Mouse (Mus musculus) 416B (cell line): ENCODE measurements around the gene Rnf41.

ENCODE experiments used
- DNase-seq: peaks from one replicate; pipeline ENCODE4 v3.0.0; 2011; ENCODE audit warnings: low read depth

Gene Rnf41

GRCm38 (mm10) chr10:128385902-128386301 lies 25.6 kb upstream of the Rnf41 start:
- DNase-seq, result no peak

GRCm38 (mm10) chr10:128388941-128389340 lies 22.5 kb upstream of the Rnf41 start:
- DNase-seq, result no peak

GRCm38 (mm10) chr10:128389570-128389969 lies 21.9 kb upstream of the Rnf41 start:
- no peak for DNase-seq

- DNase-seq, result no peak
Measured at GRCm38 (mm10) chr10:128390366-128390765, 21.1 kb upstream of the Rnf41 start.

- DNase-seq, result no peak
Measured at GRCm38 (mm10) chr10:128391850-128392249, 19.6 kb upstream of the Rnf41 start.

GRCm38 (mm10) chr10:128396017-128396673 lies 15.3 kb upstream of the Rnf41 start:
- DNase-seq, result no peak

GRCm38 (mm10) chr10:128396716-128397264 lies 14.7 kb upstream of the Rnf41 start:
- DNase-seq, result no peak

- DNase-seq, result no peak
Measured at GRCm38 (mm10) chr10:128397466-128397865, 14.0 kb upstream of the Rnf41 start.

GRCm38 (mm10) chr10:128400338-128400737 lies 11.1 kb upstream of the Rnf41 start:
- no peak for DNase-seq

- no peak for DNase-seq
Measured at GRCm38 (mm10) chr10:128401056-128401455, 10.4 kb upstream of the Rnf41 start, which contains the start of gene Slc39a5. TSS of gene Slc39a5 (minus strand) at chr10:128401229.

- no peak for DNase-seq
Measured at GRCm38 (mm10) chr10:128401638-128402037, 9.8 kb upstream of the Rnf41 start.

- DNase-seq, result no peak
Measured at GRCm38 (mm10) chr10:128403931-128404330, 7.5 kb upstream of the Rnf41 start.

GRCm38 (mm10) chr10:128408591-128409535 lies 2.6 kb upstream of the Rnf41 start:
- peak; percentile 52 for DNase-seq

GRCm38 (mm10) chr10:128409692-128410559 lies 1.5 kb upstream of the Rnf41 start:
- peak; percentile 99 for DNase-seq

GRCm38 (mm10) chr10:128410560-128410845 lies 954 bp upstream of the Rnf41 start:
- peak; percentile 82 for DNase-seq

- no peak for DNase-seq
Measured at GRCm38 (mm10) chr10:128412055-128412381, 561 bp downstream of the Rnf41 start.

GRCm38 (mm10) chr10:128412558-128412957 lies 1.1 kb downstream of the Rnf41 start:
- peak; percentile 48 for DNase-seq

- no peak for DNase-seq
Measured at GRCm38 (mm10) chr10:128413076-128413475, 1.6 kb downstream of the Rnf41 start.

- DNase-seq, result no peak
Measured at GRCm38 (mm10) chr10:128414848-128415247, 3.4 kb downstream of the Rnf41 start.

GRCm38 (mm10) chr10:128422426-128422825 lies 11.0 kb downstream of the Rnf41 start:
- DNase-seq, result no peak

- peak; percentile 76 for DNase-seq
Measured at GRCm38 (mm10) chr10:128424604-128425003, 13.1 kb downstream of the Rnf41 start.

GRCm38 (mm10) chr10:128425260-128425659 lies 13.8 kb downstream of the Rnf41 start:
- DNase-seq, result no peak
